Mouse (Mus musculus) brain, embryonic 14.5 days (tissue): ENCODE results near the gene Sltm.

Experiments
- CTCF ChIP-seq: fragments of 200-500 bp; IDR thresholded peaks from 2 replicates; pipeline ENCODE4 v1.5.1; 2012; ENCODE audit warnings: inconsistent platforms, mild to moderate bottlenecking, moderate library complexity, borderline replicate concordance; ENCODE audit not compliant: insufficient read depth, insufficient read length; ENCODE audit errors: extremely low read depth
- POLR2A ChIP-seq: fragments of 200-500 bp; IDR thresholded peaks from 2 replicates; pipeline ENCODE4 v1.6.1; 2012; ENCODE audit warnings: mild to moderate bottlenecking, inconsistent platforms, borderline replicate concordance; ENCODE audit not compliant: poor library complexity, insufficient read depth, insufficient read length, severe bottlenecking; ENCODE audit errors: extremely low read depth

GRCm38 (mm10) chr9:70585172-70585571, 42.6 kb downstream of the Sltm start:
- TF ChIP-seq POLR2A (no peak), CTCF (no peak)
